Mouse (Mus musculus): ENCODE results near the gene Zbtb33.
"Not testable (repeated sequence)": the region's sequence is repeated elsewhere in the genome, so short reads cannot be mapped to it uniquely, and the experiment has no call there.

Gene Zbtb33

GRCm38 (mm10) chrX:38189552-38190457 lies at the start of gene Zbtb33:
Gene Zbtb33 (plus strand): TSS chrX:38189793.
- in situ Hi-C loops (cut with MboI; ENCODE audit: low sequenced_read_pairs): no loop called here

GRCm38 (mm10) chrX:38159097-38159496 lies 30.5 kb upstream of the Zbtb33 start:
- in situ Hi-C loops (cut with MboI; ENCODE audit: low sequenced_read_pairs): no loop called here

- in situ Hi-C loops (cut with MboI; ENCODE audit: low sequenced_read_pairs): no loop called here
Measured at GRCm38 (mm10) chrX:38165315-38165714, 24.3 kb upstream of the Zbtb33 start.

- in situ Hi-C loops (cut with MboI; ENCODE audit: low sequenced_read_pairs): no loop called here
Measured at GRCm38 (mm10) chrX:38166064-38166463, 23.5 kb upstream of the Zbtb33 start.

- in situ Hi-C loops (cut with MboI; ENCODE audit: low sequenced_read_pairs): no loop called here
Measured at GRCm38 (mm10) chrX:38166592-38166991, 23.0 kb upstream of the Zbtb33 start.

- in situ Hi-C loops (cut with MboI; ENCODE audit: low sequenced_read_pairs): not testable (repeated sequence)
Measured at GRCm38 (mm10) chrX:38179891-38180310, 9.7 kb upstream of the Zbtb33 start.

- in situ Hi-C loops (cut with MboI; ENCODE audit: low sequenced_read_pairs): no loop called here
Measured at GRCm38 (mm10) chrX:38180656-38181607, 8.7 kb upstream of the Zbtb33 start.

GRCm38 (mm10) chrX:38181608-38182258 lies 7.9 kb upstream of the Zbtb33 start:
- in situ Hi-C loops (cut with MboI; ENCODE audit: low sequenced_read_pairs): no loop called here

- in situ Hi-C loops (cut with MboI; ENCODE audit: low sequenced_read_pairs): no loop called here
Measured at GRCm38 (mm10) chrX:38185520-38185919, 4.1 kb upstream of the Zbtb33 start.

GRCm38 (mm10) chrX:38190458-38190764 lies 818 bp downstream of the Zbtb33 start:
- in situ Hi-C loops (cut with MboI; ENCODE audit: low sequenced_read_pairs): no loop called here

GRCm38 (mm10) chrX:38201816-38202215 lies 12.2 kb downstream of the Zbtb33 start:
- in situ Hi-C loops (cut with MboI; ENCODE audit: low sequenced_read_pairs): no loop called here

GRCm38 (mm10) chrX:38207392-38207791 lies 17.8 kb downstream of the Zbtb33 start:
- in situ Hi-C loops (cut with MboI; ENCODE audit: low sequenced_read_pairs): no loop called here

GRCm38 (mm10) chrX:38216986-38217675 lies 27.5 kb downstream of the Zbtb33 start:
- in situ Hi-C loops (cut with MboI; ENCODE audit: low sequenced_read_pairs): no loop called here

GRCm38 (mm10) chrX:38217676-38217991 lies 28.0 kb downstream of the Zbtb33 start:
- in situ Hi-C loops (cut with MboI; ENCODE audit: low sequenced_read_pairs): no loop called here

DNA sequence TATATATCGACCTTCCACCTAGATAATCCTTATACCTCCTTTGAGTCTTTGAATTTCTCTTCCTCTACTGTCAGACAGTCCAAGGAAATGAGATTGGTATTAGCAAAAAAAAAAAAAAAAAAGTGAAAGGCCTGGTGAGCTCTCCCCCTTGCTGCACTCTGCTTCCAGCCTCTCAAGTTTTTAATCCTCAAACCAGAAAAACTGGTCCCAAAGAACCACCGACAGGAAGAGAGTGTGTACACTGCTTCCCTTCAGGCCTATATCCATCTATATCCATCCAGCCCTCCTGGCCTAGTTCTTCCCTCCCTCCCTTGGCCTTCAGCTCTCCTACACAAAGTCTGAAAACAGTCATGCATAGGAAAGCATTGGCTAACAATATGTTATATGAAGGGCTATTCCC lies 33.2 kb downstream of the Zbtb33 start:
- in situ Hi-C loops (cut with MboI; ENCODE audit: low sequenced_read_pairs): no loop called here

DNA sequence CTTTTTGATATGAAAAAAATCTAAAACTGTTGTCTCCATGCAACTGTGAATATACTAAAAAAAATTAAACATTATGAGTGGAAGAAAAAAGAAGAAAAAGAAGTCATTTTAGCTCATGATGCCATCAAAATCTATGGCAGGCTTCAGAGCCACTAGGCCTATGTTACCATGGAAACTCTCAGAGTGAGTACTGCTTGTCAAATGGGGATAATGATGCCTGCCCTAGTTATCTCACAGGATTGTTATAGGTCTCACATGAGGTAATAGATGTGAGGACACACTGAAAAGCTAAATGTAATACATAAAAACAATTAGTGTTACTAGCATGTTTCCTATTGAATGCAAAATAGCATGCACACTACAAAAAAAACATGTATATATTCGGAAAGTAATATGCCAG lies 40.3 kb downstream of the Zbtb33 start:
- in situ Hi-C loops (cut with MboI; ENCODE audit: low sequenced_read_pairs): loop anchor here (25.0 kb wide), 1 partner anchor 207 kb away; no protein-coding TSS in a partner anchor

- in situ Hi-C loops (cut with MboI; ENCODE audit: low sequenced_read_pairs): loop anchor here (25.0 kb wide), 1 partner anchor 200 kb away; no protein-coding TSS in a partner anchor
Measured at GRCm38 (mm10) chrX:38237731-38238130, 48.1 kb downstream of the Zbtb33 start.

Data from CH12F3 (cell line).